Mouse (Mus musculus) liver, adult 2 months (tissue): ENCODE results near the gene Arhgap35.

Experiments used
- CTCF ChIP-seq: fragments of 200-500 bp; IDR thresholded peaks from 2 replicates; pipeline ENCODE4 v1.5.1; 2011; ENCODE audit warnings: low read depth, low read length, control low read depth
- POLR2A ChIP-seq: fragments of 200-500 bp; IDR thresholded peaks from 2 replicates; pipeline ENCODE4 v1.6.1; 2011; ENCODE audit warnings: low read length, control low read depth; ENCODE audit not compliant: insufficient read depth; ENCODE audit errors: extremely low read depth

DNA sequence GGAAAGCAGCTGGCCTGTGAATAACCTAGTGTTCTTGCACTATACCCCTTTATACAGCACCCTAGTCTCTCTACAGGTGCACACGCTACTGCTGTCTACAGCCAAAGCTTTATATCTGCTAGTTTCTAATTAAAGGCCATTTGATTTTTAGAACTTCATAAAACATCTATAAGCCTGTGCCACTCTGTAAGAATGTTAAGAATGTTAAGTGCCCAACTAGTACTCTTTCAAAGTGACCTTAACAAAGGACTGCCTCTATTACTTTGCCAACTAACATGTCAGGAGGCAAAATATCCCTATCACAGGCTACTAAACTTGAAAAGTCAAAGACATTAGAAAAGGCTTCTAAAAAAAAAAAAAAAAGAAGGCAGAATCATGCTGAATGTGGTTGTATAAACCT is 31.0 kb downstream of the Arhgap35 start:
- TF ChIP-seq CTCF, result no peak
- TF ChIP-seq POLR2A, result no peak
